Mouse (Mus musculus) midbrain, embryonic 15.5 days (tissue): Measurements from ENCODE around the gene Nadk2. TPM values are rescaled to one million over a fixed set of nuclear protein-coding genes. Genes with fewer than 3 reads are reported as not detected.

Experiments used
- ATAC-seq: fragments of 200-750 bp; cut with Nextera tagmentation; replicated peaks from 2 replicates; pipeline ENCODE4 v1.8.0; 2017; ENCODE audit warnings: moderate TSS enrichment
- H3K27ac ChIP-seq: fragments of 300-500 bp; sonication (generic); 2 replicates; pipeline ENCODE4 v1.5.1; 2015; ENCODE audit warnings: mild to moderate bottlenecking, inconsistent platforms
- H3K27me3 ChIP-seq: fragments of 300-500 bp; sonication (generic); replicated peaks from 2 replicates; pipeline ENCODE4 v1.6.1; 2015; ENCODE audit warnings: inconsistent platforms
- H3K36me3 ChIP-seq: fragments of 300-500 bp; sonication (generic); replicated peaks from 2 replicates; pipeline ENCODE4 v1.6.1; 2015; ENCODE audit warnings: inconsistent platforms
- H3K4me1 ChIP-seq: fragments of 300-500 bp; sonication (generic); 2 replicates; pipeline ENCODE4 v1.6.1; 2015; ENCODE audit warnings: inconsistent platforms
- H3K4me2 ChIP-seq: fragments of 300-500 bp; sonication (generic); 2 replicates; pipeline ENCODE4 v1.6.1; 2015; ENCODE audit warnings: inconsistent platforms, mild to moderate bottlenecking, moderate library complexity
- H3K4me3 ChIP-seq: fragments of 300-500 bp; sonication (generic); 2 replicates; pipeline ENCODE4 v1.5.1; 2015; ENCODE audit warnings: mild to moderate bottlenecking, inconsistent platforms
- H3K9ac ChIP-seq: fragments of 300-500 bp; sonication (generic); 2 replicates; pipeline ENCODE4 v1.6.1; 2015; ENCODE audit warnings: mild to moderate bottlenecking, inconsistent platforms
- H3K9me3 ChIP-seq: fragments of 300-500 bp; sonication (generic); 2 replicates; pipeline ENCODE4 v1.6.1; 2016; ENCODE audit warnings: inconsistent platforms
- WGBS: fragments of 180-500 bp; shearing (Covaris S2); methylation state at CpG from one replicate; pipeline ENCODE4 v1.1.7; 2015; ENCODE audit warnings: mixed read lengths; 5-methylcytosine and 5-hydroxymethylcytosine counted together
- polyA plus RNA-seq: library from polyadenylated mRNA; unstranded; fragments of >200 nt; fragmentation: Nextera tagmentation; extraction: Ambion mirVana; gene quantifications from 2 replicates; pipeline ENCODE4 v1.2.1, GENCODE M21; 2015

Nadk2 gene
- polyA plus RNA-seq, 1 experiment from 2014 or later, result 25.8 TPM

DNA sequence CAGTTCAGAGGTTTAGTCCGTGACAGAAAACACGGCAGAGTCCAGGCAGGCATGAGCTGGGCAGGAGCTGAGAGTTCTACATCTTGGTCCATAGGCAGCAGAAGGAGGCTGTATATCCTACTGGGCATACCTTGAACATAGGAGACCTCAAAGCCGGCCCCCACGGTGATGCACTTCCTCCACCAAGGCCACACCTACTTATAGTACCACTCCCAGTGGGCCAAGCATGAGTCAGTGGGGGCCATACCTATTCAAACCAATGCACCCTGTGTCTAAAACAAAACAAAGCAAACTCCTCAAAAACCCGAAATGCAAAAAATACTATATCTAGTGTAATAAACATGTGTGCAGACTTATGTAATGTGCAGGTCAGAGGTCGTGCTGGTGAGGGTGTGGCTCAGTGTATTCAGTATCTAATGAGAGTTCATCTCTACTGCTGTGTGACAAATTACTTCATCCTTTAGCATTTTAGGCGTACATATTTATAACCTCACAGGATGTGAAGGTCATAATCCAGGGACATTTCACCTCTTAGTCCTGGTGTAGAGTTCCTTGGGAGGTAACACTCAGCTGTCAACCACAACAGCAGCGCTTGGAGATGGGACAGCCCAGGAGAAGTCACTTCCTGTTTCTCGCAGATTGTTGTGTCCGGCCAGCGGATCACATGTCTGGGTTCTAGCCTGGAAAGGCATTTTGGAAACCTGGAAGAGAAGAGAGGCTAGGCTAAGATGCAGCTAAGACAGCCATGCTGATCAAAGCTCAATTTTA is 22.7 kb downstream of the Nadk2 start:
- H3K4me1 ChIP-seq, result peaks cover 4% of the 10 kb centered on the region; the same call in 1 of the 2 replicates
- WGBS, result 78% methylated on average over 11 of the region's 11 CpGs
- peak; percentile 49 for ATAC-seq
- H3K9ac ChIP-seq, result no peak overlapping the region
- 0 out of 2 replicates have a peak, but pooled peaks cover 6% of the 10 kb centered on the region for H3K36me3 ChIP-seq
- H3K4me2 ChIP-seq, result no peak overlapping the region
- H3K27ac ChIP-seq, result no peak overlapping the region
- H3K4me3 ChIP-seq, result no peak overlapping the region
- H3K27me3 ChIP-seq, result no peaks in the 10 kb centered on the region
- no peaks in the 10 kb centered on the region for H3K9me3 ChIP-seq

DNA sequence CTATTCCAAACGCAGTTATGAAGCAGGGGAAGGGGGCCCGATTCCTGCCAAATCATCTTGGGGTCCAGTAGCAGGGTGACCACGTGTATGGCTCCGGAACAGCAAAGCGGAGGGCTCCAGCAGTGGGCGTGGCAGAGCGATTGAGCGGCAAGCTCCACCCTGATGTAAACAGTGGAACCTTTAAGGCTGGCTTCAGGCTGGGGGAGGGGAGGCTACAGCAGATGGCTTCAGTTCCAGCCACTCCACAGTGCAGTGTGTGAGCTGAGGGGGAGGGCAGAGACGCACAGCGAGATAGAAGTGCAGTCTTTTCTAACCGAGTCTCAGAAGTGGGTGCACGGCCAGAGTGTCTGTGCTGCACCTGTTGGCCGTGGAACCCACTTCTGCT is 23.3 kb downstream of the Nadk2 start:
- Histone ChIP-seq H3K27me3 (no peaks in the 10 kb centered on the region), H3K9me3 (no peaks in the 10 kb centered on the region), H3K27ac (no peak overlapping the region), H3K4me1 (peaks cover 4% of the 10 kb centered on the region; the same call in 1 of the 2 replicates), H3K36me3 (0 out of 2 replicates have a peak, but pooled peaks cover 6% of the 10 kb centered on the region), H3K4me2 (no peak overlapping the region), H3K4me3 (no peak overlapping the region), H3K9ac (no peak overlapping the region)
- peak; percentile 73 for ATAC-seq
- WGBS, result 24% methylated on average over 13 of the region's 13 CpGs

DNA sequence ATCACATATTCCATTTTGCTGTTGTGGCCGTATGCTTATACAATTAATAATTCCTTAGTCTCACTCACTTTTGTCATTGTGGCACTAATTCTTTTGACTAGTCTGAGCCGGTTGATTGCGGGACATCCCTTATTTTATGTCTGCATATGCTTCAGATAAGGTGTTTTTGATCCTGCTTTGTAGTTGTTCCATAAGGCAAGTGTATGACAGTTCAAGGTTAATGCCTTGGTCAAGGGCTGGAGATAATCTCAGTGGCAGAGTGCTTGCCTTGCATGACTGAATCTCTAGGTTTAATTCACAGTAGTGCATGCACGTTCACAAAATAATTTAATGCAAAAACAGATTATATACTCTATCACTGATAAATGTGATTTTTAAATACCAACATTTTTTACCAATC is 25.8 kb downstream of the Nadk2 start:
- H3K27me3 ChIP-seq, result no peaks in the 10 kb centered on the region
- peaks cover 4% of the 10 kb centered on the region; the same call in 1 of the 2 replicates for H3K4me1 ChIP-seq
- H3K9me3 ChIP-seq, result no peaks in the 10 kb centered on the region
- no peak overlapping the region for H3K27ac ChIP-seq
- H3K36me3 ChIP-seq, result 0 out of 2 replicates have a peak, but pooled peaks cover 6% of the 10 kb centered on the region
- no peak overlapping the region for H3K9ac ChIP-seq
- H3K4me3 ChIP-seq, result no peak overlapping the region
- no peak overlapping the region for H3K4me2 ChIP-seq
- ATAC-seq, result no peak
- WGBS, result 88% methylated on average over 4 of the region's 4 CpGs

DNA sequence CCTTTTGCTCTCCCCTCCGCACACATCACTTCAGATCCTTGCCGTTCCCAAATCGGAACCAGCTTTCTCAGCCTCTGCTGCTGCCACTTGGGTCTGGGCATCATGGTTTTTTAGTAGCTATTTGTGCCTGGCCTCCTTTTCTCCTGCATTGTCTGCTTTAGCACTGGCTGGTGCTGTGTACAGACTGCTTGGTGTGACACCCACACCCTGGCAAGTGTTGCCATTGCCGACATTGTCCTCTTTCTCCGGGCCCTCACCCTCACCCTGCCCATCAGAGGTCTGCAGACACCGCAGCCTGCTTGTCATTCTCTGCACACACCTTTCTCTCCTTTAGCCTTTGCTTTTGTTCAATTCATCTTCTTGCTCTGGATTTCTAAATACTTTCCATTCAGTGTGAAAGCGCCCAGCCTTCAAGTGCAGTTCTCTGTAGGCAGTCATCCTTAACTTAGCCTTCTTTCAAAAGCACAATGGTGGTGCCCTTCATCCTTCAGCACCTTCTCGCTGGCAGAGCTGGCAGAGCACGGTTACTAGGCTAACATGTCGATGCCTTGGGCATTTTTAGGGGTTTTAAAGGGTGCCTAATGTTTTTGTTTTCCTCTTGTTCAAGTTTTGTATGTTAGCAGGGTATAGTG is 29.5 kb downstream of the Nadk2 start:
- no peak overlapping the region for H3K9ac ChIP-seq
- H3K9me3 ChIP-seq, result no peaks in the 10 kb centered on the region
- H3K4me1 ChIP-seq, result no peaks in the 10 kb centered on the region
- H3K27me3 ChIP-seq, result no peaks in the 10 kb centered on the region
- H3K4me2 ChIP-seq, result no peak overlapping the region
- no peaks in the 10 kb centered on the region; the same call in 1 of the 2 replicates for H3K36me3 ChIP-seq
- WGBS, result 69% methylated on average over 10 of the region's 10 CpGs
- H3K4me3 ChIP-seq, result no peak overlapping the region
- peak; percentile 77 for ATAC-seq
- H3K27ac ChIP-seq, result 0 out of 2 replicates have a peak overlapping the region, but pooled peaks have one; percentile 5

DNA sequence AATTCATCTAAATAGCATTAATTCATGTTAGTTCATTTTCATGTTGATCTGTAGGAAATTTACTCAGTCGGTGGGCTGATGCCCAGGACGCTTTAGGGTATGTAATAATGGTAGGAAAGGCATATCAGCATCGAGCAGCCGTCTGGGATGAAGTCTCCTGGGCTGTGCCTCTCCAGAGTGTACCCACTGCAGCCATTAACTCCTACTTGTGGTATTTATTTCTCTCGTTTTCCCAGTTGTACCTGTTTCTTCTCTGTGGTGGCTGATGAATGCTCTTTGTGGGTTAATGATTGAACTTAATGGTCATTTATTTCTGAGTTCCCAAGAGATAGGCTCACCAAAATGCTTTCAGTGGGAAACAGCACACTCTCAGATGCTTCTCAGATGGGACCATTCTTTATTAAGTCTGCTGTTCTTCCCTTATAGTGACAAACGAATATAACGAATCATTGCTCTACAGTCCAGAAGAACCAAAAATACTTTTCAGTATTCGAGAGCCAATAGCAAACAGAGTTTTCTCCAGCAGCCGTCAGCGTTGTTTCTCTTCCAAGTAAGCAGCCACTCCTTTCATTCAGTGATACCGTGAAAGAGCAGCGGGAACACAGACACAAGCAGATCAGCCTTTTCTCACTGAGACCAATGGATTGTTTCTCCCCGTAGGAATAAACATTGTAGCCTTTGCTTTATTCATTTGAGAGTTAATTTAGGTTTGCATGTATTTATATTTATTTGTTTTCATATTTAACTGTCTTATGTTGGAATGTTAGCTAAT is 35.4 kb downstream of the Nadk2 start:
- Histone ChIP-seq H3K9me3 (no peaks in the 10 kb centered on the region), H3K36me3 (peaks cover 4% of the 10 kb centered on the region), H3K4me1 (no peaks in the 10 kb centered on the region), H3K4me3 (no peak overlapping the region), H3K9ac (no peak overlapping the region), H3K27ac (no peak overlapping the region), H3K4me2 (no peak overlapping the region), H3K27me3 (no peaks in the 10 kb centered on the region)
- ATAC-seq, result no peak
- 84% methylated on average over 13 of the region's 13 CpGs for whole genome bisulfite sequencing

DNA sequence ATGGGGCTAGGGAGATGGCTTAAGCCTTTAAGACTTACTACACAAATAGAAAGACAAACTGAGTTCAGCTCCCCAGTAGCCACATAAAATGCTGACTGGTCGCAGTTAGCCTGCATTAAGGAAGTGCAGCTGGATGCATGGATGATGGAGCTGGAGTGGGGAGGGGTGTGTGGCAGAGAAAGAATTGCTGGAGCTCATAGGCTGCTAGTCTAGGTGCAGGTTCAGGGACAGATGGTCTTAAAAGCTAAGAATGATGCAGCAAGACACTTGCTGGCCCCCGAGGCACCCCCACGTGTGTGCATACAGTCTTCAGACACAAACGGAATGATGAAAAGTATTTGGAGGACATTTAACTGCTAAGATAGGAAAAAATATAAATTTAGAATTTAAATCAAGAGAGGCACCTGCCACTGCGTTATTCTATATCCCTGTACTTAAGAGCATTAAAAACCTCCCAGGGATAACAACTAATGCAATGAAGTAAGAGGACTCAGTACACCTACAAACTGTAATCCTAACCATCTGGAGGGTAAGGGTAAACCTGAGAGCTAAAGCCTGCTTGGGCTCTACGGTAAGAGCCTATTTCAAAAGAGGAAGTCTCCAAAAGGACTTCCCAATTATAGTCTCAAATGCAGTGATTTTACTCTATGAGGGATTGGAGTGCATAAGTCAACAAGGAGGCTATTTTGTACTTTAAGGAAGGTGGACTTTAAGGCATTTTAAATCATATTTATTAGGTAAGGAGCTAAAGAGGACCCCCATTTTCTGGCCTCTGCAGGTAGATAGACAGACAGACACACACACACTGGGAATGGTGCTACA is 39.7 kb downstream of the Nadk2 start:
- peaks cover 15% of the 10 kb centered on the region for H3K36me3 ChIP-seq
- no peak overlapping the region for H3K27ac ChIP-seq
- H3K27me3 ChIP-seq, result no peaks in the 10 kb centered on the region
- WGBS, result 86% methylated on average over 6 of the region's 6 CpGs
- no peak overlapping the region for H3K4me3 ChIP-seq
- ATAC-seq, result no peak
- no peaks in the 10 kb centered on the region for H3K9me3 ChIP-seq
- H3K9ac ChIP-seq, result no peak overlapping the region
- no peak overlapping the region for H3K4me2 ChIP-seq
- no peaks in the 10 kb centered on the region for H3K4me1 ChIP-seq

DNA sequence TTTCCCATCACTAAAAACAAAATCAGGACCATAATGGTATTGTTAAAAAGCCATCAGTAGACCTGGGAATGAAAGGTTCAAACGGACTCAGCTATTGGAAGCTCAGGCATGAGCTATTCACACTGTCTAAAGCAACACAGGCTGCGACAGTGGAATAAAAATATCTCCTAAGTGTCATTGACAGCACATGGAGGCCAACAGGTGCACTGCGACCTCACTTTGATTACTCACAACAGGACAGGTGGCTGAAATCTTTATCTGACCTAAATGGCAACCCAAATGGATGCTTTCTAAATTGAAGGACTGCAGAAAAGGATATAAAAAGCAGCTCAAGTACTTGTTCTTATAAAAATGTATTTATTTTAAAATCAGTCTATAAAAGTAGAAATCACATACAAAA is 40.6 kb downstream of the Nadk2 start:
- Histone ChIP-seq H3K27ac (no peak overlapping the region), H3K9me3 (no peaks in the 10 kb centered on the region), H3K36me3 (peaks cover 20% of the 10 kb centered on the region), H3K4me2 (no peak overlapping the region), H3K9ac (no peak overlapping the region), H3K4me1 (no peaks in the 10 kb centered on the region), H3K4me3 (no peak overlapping the region), H3K27me3 (no peaks in the 10 kb centered on the region)
- 88% methylated on average over 3 of the region's 3 CpGs for WGBS
- ATAC-seq, result no peak

DNA sequence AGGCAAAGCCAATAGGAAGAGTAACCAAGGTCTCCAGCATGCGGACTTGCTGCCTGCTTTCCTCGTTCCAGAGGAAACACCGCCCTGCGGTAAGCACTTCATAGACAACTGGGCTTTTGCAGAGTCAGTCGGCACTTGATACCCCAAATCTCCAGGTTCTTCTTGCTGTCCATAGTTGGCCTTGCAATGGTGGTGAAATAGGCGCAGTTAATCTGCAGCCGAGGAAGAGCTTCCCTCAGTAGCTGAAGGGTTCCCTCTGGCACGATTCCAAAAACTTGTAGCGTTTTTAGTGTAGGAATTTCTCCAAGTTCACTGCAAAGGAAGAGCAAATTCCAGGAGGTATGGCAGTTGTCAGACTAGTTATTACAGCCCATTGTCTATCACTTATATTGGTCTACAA is 42.5 kb downstream of the Nadk2 start:
- Histone ChIP-seq H3K9ac (no peak overlapping the region), H3K4me1 (no peaks in the 10 kb centered on the region), H3K4me3 (no peak overlapping the region), H3K27me3 (no peaks in the 10 kb centered on the region), H3K27ac (no peak overlapping the region), H3K4me2 (no peak overlapping the region), H3K9me3 (no peaks in the 10 kb centered on the region), H3K36me3 (peaks cover 20% of the 10 kb centered on the region)
- 85% methylated on average over 9 of the region's 9 CpGs for WGBS
- no peak for ATAC-seq

DNA sequence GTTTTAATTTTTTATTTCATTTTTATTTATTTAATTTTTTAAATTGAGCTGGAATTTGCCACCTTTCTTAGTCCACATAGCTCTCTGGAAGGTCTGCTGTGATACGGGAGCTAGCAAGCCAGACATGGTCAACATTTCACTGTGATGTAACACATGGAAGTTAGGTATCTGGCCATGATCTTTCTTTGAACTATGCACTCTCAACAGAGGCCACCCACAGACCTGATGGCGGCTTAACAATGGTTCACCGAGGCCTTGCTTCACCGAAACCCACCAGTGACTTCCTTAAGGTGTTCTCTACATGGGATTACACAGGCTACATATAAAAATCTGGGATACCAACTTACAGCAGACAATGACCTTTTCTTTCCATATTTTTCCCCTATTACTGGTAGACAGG is 43.1 kb downstream of the Nadk2 start:
- H3K4me1 ChIP-seq, result no peaks in the 10 kb centered on the region
- H3K9ac ChIP-seq, result no peak overlapping the region
- H3K27ac ChIP-seq, result no peak overlapping the region
- no peak overlapping the region for H3K4me3 ChIP-seq
- peaks cover 20% of the 10 kb centered on the region for H3K36me3 ChIP-seq
- no peak overlapping the region for H3K4me2 ChIP-seq
- H3K27me3 ChIP-seq, result no peaks in the 10 kb centered on the region
- WGBS, result 80% methylated on average over 4 of the region's 4 CpGs
- ATAC-seq, result no peak
- no peaks in the 10 kb centered on the region for H3K9me3 ChIP-seq

DNA sequence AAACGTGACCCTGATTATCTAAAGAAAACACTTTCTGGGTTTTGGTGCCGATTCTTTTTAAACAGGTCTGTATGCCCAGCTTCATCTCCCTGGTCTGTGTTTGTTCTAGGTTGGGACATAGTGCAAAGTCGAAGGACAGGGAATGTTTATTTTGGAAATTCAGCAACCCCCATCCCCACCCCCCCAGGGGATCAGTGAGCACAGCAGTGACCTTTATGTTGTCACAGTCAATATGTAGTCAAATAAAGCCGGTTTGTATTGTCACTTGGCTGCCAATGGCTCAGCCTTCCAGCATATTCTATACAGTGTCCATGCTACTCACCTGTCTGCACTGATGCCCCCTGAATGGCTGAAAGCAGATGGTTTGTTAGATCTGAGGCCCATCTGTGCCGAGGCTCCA is 43.5 kb downstream of the Nadk2 start:
- 81% methylated on average over 5 of the region's 5 CpGs for WGBS
- Histone ChIP-seq H3K4me3 (no peak overlapping the region), H3K27ac (no peak overlapping the region), H3K9ac (no peak overlapping the region), H3K27me3 (no peaks in the 10 kb centered on the region), H3K36me3 (peaks cover 20% of the 10 kb centered on the region), H3K9me3 (no peaks in the 10 kb centered on the region), H3K4me1 (no peaks in the 10 kb centered on the region), H3K4me2 (no peak overlapping the region)
- ATAC-seq, result no peak

DNA sequence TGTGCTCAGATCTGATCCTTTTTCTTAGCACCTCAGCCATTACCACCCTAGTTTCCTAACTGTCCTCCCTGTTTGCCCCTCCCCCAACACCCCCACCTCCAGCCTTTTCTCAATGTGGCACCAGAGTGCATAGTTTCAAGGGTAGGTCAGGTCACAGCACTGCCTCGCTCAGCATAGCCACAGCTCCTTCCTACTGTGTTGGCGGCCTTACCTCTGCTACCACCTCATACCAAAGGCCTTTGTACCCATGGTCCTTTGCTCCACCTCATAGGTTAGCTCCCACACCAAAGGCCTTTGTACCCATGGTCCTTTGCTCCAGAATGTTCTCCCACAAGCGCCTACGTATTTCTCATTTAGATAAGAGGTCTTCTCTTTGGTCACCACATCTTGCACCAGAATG is 47.8 kb downstream of the Nadk2 start:
- H3K9me3 ChIP-seq, result no peaks in the 10 kb centered on the region
- ATAC-seq, result no peak
- no peak overlapping the region for H3K27ac ChIP-seq
- H3K4me3 ChIP-seq, result no peak overlapping the region
- WGBS, result 95% methylated on average over 4 of the region's 4 CpGs
- H3K9ac ChIP-seq, result no peak overlapping the region
- no peaks in the 10 kb centered on the region for H3K4me1 ChIP-seq
- H3K27me3 ChIP-seq, result no peaks in the 10 kb centered on the region
- peaks cover 23% of the 10 kb centered on the region for H3K36me3 ChIP-seq
- H3K4me2 ChIP-seq, result no peak overlapping the region

DNA sequence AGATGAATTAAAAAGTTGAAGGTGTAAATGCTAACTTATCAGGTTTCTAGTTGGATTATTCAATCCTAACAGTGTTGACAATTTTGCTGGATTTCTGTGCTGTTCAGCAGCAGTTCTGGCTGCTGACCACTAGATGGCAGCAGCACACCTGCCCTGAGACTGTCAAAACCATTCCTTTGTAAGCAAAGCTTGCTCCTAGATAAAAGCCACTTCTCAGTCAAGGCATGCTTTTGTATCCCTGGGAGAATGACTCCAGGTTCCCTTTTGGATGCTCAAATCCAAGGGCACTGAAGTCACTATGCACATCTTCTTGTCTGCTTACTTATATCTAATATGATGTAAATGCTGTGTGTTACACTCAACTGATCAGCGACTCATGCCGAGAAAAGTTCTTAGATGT is 49.0 kb downstream of the Nadk2 start:
- Histone ChIP-seq H3K9ac (no peak overlapping the region), H3K27me3 (no peaks in the 10 kb centered on the region), H3K4me2 (no peak overlapping the region), H3K27ac (no peak overlapping the region; the same call in 1 of the 2 replicates), H3K36me3 (peaks cover 29% of the 10 kb centered on the region), H3K4me3 (no peak overlapping the region), H3K4me1 (no peaks in the 10 kb centered on the region), H3K9me3 (no peaks in the 10 kb centered on the region)
- 89% methylated on average over 2 of the region's 2 CpGs for WGBS
- peak; percentile 79 for ATAC-seq
